Mouse (Mus musculus): ENCODE data around the gene Ocln. TPM values are rescaled to one million over a fixed set of nuclear protein-coding genes. Genes with fewer than 3 reads are reported as not detected.

The Ocln gene
- total and polyA plus RNA-seq, 3 experiments, result 0.37 to 0.76 (median 0.43) TPM

- WGBS, result 83% methylated on average over 6 of the region's 6 CpGs
- Histone ChIP-seq H3K9ac (ENCODE audit: low read depth, low read length) (no peak overlapping the region), H3K27ac (no peak overlapping the region), H3K27me3 (ENCODE audit: control insufficient read depth, insufficient read depth, low read length) (no peaks in the 10 kb centered on the region), H3K79me2 (replicated peaks; ENCODE audit: control insufficient read depth, insufficient read depth, low read length) (no peaks in the 10 kb centered on the region), H3K4me3 (no peak overlapping the region), H3K4me1 (ENCODE audit: control insufficient read depth, insufficient read depth, low read length) (no peaks in the 10 kb centered on the region; the same call in 1 of the 2 replicates), H3K36me3 (ENCODE audit: control insufficient read depth, insufficient read depth, low read length) (no peaks in the 10 kb centered on the region)
- DNase-seq, result no peak
- TF ChIP-seq EP300 (IDR thresholded peaks at IDR 0.05; ENCODE audit: insufficient read depth, low read depth, low read length) (no peak), POLR2A (IDR thresholded peaks at IDR 0.05; ENCODE audit: insufficient read depth, low read depth, low read length) (no peak), CTCF (IDR thresholded peaks at IDR 0.05) (no peak)
- intact Hi-C loops (cut with DNase I), result no loop called here
Observed at GRCm38 (mm10) chr13:100524896-100525295, 27.6 kb downstream of the Ocln start.

- Histone ChIP-seq H3K9ac (ENCODE audit: low read depth, low read length) (no peak overlapping the region), H3K27me3 (ENCODE audit: control insufficient read depth, insufficient read depth, low read length) (no peaks in the 10 kb centered on the region), H3K36me3 (ENCODE audit: control insufficient read depth, insufficient read depth, low read length) (no peaks in the 10 kb centered on the region), H3K4me3 (no peak overlapping the region), H3K79me2 (replicated peaks; ENCODE audit: control insufficient read depth, insufficient read depth, low read length) (no peaks in the 10 kb centered on the region), H3K27ac (no peak overlapping the region), H3K4me1 (ENCODE audit: control insufficient read depth, insufficient read depth, low read length) (no peaks in the 10 kb centered on the region; the same call in 1 of the 2 replicates)
- no peak for DNase-seq
- 88% methylated on average over 2 of the region's 2 CpGs for WGBS
- intact Hi-C loops (cut with DNase I), result no loop called here
- TF ChIP-seq CTCF (IDR thresholded peaks at IDR 0.05) (no peak), POLR2A (IDR thresholded peaks at IDR 0.05; ENCODE audit: insufficient read depth, low read depth, low read length) (no peak), EP300 (IDR thresholded peaks at IDR 0.05; ENCODE audit: insufficient read depth, low read depth, low read length) (no peak)
Observed at GRCm38 (mm10) chr13:100523698-100524097, 28.8 kb downstream of the Ocln start.

GRCm38 (mm10) chr13:100521724-100522591, 30.6 kb downstream of the Ocln start:
- Histone ChIP-seq H3K27me3 (ENCODE audit: control insufficient read depth, insufficient read depth, low read length) (no peaks in the 10 kb centered on the region), H3K4me3 (no peak overlapping the region), H3K27ac (no peak overlapping the region), H3K36me3 (ENCODE audit: control insufficient read depth, insufficient read depth, low read length) (no peaks in the 10 kb centered on the region), H3K79me2 (replicated peaks; ENCODE audit: control insufficient read depth, insufficient read depth, low read length) (no peaks in the 10 kb centered on the region), H3K4me1 (ENCODE audit: control insufficient read depth, insufficient read depth, low read length) (no peaks in the 10 kb centered on the region; the same call in 1 of the 2 replicates), H3K9ac (ENCODE audit: low read depth, low read length) (no peak overlapping the region)
- TF ChIP-seq EP300 (IDR thresholded peaks at IDR 0.05; ENCODE audit: insufficient read depth, low read depth, low read length) (no peak), CTCF (IDR thresholded peaks at IDR 0.05) (no peak), POLR2A (IDR thresholded peaks at IDR 0.05; ENCODE audit: insufficient read depth, low read depth, low read length) (no peak)
- intact Hi-C loops (cut with DNase I), result no loop called here
- WGBS, result 84% methylated on average over 9 of the region's 9 CpGs
- DNase-seq, result no peak

GRCm38 (mm10) chr13:100519162-100519561, 33.4 kb downstream of the Ocln start:
- no peaks in the 10 kb centered on the region for H3K27me3 ChIP-seq (ENCODE audit: control insufficient read depth, insufficient read depth, low read length)
- TF ChIP-seq POLR2A (IDR thresholded peaks at IDR 0.05; ENCODE audit: insufficient read depth, low read depth, low read length) (no peak), CTCF (IDR thresholded peaks at IDR 0.05) (no peak), EP300 (IDR thresholded peaks at IDR 0.05; ENCODE audit: insufficient read depth, low read depth, low read length) (no peak)
- H3K4me3 ChIP-seq, result no peak overlapping the region
- no peaks in the 10 kb centered on the region for H3K79me2 ChIP-seq (replicated peaks; ENCODE audit: control insufficient read depth, insufficient read depth, low read length)
- no peaks in the 10 kb centered on the region for H3K4me1 ChIP-seq (ENCODE audit: control insufficient read depth, insufficient read depth, low read length)
- WGBS, result 65% methylated on average over 2 of the region's 2 CpGs
- DNase-seq, result no peak
- intact Hi-C loops (cut with DNase I), result no loop called here
- no peak overlapping the region for H3K9ac ChIP-seq (ENCODE audit: low read depth, low read length)
- no peaks in the 10 kb centered on the region for H3K36me3 ChIP-seq (ENCODE audit: control insufficient read depth, insufficient read depth, low read length)
- no peak overlapping the region for H3K27ac ChIP-seq

- intact Hi-C loops (cut with DNase I), result no loop called here
- no peak for DNase-seq
- Histone ChIP-seq H3K4me1 (ENCODE audit: control insufficient read depth, insufficient read depth, low read length) (no peaks in the 10 kb centered on the region), H3K9ac (ENCODE audit: low read depth, low read length) (no peak overlapping the region), H3K79me2 (replicated peaks; ENCODE audit: control insufficient read depth, insufficient read depth, low read length) (no peaks in the 10 kb centered on the region), H3K27ac (no peak overlapping the region), H3K4me3 (no peak overlapping the region), H3K27me3 (ENCODE audit: control insufficient read depth, insufficient read depth, low read length) (no peaks in the 10 kb centered on the region), H3K36me3 (ENCODE audit: control insufficient read depth, insufficient read depth, low read length) (no peaks in the 10 kb centered on the region)
- TF ChIP-seq EP300 (IDR thresholded peaks at IDR 0.05; ENCODE audit: insufficient read depth, low read depth, low read length) (no peak), POLR2A (IDR thresholded peaks at IDR 0.05; ENCODE audit: insufficient read depth, low read depth, low read length) (no peak), CTCF (IDR thresholded peaks at IDR 0.05) (no peak)
- WGBS, result 70% methylated on average over 6 of the region's 6 CpGs
Observed at GRCm38 (mm10) chr13:100518191-100518590, 34.3 kb downstream of the Ocln start.

- Histone ChIP-seq H3K79me2 (replicated peaks; ENCODE audit: control insufficient read depth, insufficient read depth, low read length) (no peaks in the 10 kb centered on the region), H3K27me3 (ENCODE audit: control insufficient read depth, insufficient read depth, low read length) (no peaks in the 10 kb centered on the region), H3K36me3 (ENCODE audit: control insufficient read depth, insufficient read depth, low read length) (no peaks in the 10 kb centered on the region), H3K9ac (ENCODE audit: low read depth, low read length) (no peak overlapping the region), H3K27ac (no peak overlapping the region), H3K4me3 (no peak overlapping the region), H3K4me1 (ENCODE audit: control insufficient read depth, insufficient read depth, low read length) (no peaks in the 10 kb centered on the region)
- TF ChIP-seq EP300 (IDR thresholded peaks at IDR 0.05; ENCODE audit: insufficient read depth, low read depth, low read length) (no peak), POLR2A (IDR thresholded peaks at IDR 0.05; ENCODE audit: insufficient read depth, low read depth, low read length) (no peak), CTCF (IDR thresholded peaks at IDR 0.05) (no peak)
- WGBS, result 71% methylated on average over 6 of the region's 6 CpGs
- intact Hi-C loops (cut with DNase I), result no loop called here
- DNase-seq, result no peak
Observed at GRCm38 (mm10) chr13:100517652-100518153, 34.8 kb downstream of the Ocln start.
